Mouse (Mus musculus) right cerebral cortex, postnatal 4 days (tissue): ENCODE measurements around the gene Tnnc2.

ENCODE experiments used
- DNase-seq: peaks from one replicate; pipeline ENCODE4 v3.0.0-alpha.2; 2022

Tnnc2 gene

DNA sequence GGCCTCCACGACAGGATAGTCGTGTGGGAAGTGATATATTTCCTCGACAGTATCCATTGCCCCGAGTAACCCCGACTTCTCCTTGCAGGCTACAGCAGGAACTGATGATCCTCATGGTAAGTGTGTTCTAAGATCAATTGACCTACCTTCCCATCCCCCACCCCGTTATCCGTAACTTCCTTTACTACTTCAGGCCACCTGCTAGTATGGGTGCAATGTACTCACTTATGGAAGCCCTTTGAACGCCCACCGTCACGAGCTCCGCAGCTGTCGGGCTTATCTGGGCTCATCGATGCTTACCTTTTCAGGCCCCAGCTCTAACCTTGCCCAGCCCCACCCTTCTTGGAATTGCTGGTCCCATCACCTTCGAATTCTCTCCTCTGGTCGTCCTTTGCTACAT, 9.5 kb downstream of the Tnnc2 start:
- DNase-seq: no peak

DNA sequence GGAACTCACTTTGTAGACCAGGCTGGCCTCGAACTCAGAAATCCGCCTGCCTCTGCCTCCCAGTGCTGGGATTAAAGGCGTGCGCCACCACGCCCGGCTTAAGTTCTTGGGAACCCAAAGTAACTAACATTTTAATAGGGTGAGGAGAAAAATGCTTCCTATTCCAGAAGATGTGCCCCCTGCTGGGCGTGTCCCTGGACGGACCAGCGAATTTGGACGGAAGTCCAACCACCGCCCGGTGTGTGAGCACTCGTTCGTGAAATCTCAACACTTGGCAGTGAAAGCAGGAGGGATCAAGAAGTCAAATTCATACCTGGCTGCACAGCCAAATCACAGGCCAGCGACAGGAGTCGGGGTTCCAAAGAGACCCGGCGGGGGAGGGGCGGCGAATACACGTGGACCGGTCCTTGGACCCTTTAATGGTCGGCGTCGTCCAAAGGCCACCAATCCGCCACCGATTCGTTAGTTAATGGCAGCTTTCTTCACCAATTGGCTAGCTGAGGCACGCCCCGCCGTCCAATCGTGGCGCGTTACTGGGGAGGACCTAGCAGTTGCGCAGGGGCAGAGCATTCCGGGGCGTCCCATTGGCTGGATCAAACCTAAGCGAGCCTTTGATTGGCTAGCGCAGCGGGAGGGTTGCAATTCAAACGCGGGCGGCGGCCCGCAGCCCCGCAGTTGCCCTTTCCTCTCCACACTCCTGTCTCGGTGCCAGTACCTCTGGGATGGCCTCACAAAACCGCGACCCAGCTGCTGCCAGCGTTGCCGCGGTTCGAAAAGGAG, 10.3 kb downstream of the Tnnc2 start, which contains the start of gene Ube2c:
TSS of gene Ube2c (plus strand) at position 641 of the 780 bp plus-strand sequence.
- DNase-seq: peak; percentile 96

DNA sequence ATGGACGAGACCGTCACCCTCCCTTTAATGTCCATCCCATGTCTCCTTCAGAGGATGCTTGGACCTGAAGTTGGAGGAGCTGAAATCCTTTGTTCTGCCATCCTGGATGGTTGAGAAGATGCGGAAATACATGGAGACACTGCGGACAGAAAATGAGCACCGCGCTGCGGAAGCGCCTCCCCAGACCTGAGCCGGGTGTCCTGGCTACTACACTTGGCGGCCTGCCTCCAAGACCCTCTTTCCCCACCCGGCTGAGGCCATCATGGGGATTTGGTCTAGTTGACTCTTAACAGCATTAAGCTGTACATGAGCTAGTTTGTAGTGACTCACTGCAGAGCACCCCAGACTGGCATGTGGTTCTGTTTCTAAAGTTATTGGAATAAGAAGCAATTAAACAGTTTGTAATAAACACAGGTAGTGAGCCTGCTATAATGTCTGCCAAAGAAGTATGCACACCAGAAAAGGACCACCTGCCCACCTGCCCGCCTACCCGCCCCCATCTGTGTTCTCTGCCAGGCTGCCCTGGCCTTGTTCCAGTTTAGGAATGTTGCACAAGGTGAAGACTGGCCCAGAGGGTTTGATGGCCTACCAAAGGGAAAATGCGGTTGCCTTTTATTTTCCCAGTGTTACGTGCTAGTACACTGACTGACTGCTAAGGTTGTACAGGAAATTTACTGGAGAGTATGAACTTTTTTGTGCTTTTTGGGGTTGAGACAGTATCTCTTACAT, 11.8 kb downstream of the Tnnc2 start:
- no peak for DNase-seq

DNA sequence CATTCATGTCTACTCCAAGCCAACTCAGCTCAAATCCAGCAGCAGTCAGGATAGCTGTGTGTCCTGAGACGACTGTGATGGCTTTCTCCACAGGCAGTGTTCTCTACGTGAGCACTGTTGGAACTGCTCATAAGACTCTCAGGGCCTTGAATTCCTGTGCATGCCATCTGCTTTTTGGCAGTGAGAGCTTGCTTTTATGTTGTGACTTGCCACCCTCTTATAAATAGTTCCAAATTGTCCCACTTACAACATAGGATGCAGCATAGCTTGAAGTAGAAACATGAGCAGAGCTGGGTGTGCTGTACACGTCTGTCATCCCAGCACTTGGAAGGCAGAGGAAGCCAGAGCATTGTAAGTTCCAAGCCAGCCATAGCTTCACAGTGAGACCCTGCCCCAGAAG, 13.9 kb downstream of the Tnnc2 start:
- DNase-seq: no peak

DNA sequence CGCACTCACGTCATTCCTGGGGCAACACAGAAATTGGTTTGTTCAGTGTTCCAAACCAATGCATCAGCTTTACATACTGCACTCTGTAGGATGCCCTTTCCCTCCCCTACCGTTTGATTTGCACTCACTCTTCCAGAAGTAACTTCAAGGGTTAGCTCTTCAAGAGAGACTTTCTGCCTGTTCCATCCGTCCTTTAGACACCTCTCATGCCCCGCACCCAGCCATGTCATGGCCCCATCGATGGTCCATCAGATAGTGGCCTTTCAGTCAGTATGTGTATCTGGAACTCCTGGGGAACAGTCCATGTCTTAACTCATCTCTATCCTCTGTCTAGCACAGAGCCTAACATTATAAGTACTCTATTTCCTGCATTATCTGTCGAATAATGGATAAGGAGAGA, 17.2 kb downstream of the Tnnc2 start:
- no peak for DNase-seq

DNA sequence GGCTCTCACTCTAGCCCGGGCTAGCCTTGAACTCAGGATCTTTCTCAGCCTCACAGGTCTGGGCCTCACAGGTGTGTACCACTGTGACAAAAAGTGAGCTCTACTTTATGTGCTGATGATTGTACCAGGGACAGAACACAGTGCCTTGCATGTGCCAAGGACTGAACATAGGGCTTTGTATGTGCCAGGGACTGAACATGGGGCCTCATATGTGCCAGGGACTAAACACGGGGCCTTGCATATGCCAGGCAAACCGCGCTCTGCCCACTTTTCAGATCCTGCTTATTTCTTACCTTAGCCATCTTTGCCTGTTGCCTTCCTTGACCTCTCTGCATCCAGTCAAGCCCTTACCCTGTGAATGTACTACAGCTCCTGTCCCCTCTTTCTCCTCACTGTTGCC, 17.8 kb downstream of the Tnnc2 start:
- no peak for DNase-seq

DNA sequence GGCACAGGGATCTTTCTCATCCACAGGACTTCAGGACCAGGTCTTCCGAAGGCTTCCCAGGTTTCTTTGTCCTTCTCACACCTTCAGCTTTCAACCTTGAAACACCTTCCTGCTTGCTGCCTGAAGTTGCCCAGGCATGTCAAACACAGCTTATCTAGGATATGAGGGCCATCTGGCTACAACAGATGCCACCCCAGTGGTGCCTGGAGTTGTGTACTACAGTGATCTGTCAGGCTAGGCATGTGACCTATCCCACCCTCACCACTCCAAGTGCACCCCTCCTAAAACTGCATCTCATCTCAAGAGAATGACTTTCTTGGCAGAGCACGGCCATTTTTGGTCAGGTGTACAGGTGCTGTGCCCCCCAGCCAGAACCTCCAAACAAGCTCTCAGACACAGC, 18.3 kb downstream of the Tnnc2 start:
- DNase-seq: no peak

DNA sequence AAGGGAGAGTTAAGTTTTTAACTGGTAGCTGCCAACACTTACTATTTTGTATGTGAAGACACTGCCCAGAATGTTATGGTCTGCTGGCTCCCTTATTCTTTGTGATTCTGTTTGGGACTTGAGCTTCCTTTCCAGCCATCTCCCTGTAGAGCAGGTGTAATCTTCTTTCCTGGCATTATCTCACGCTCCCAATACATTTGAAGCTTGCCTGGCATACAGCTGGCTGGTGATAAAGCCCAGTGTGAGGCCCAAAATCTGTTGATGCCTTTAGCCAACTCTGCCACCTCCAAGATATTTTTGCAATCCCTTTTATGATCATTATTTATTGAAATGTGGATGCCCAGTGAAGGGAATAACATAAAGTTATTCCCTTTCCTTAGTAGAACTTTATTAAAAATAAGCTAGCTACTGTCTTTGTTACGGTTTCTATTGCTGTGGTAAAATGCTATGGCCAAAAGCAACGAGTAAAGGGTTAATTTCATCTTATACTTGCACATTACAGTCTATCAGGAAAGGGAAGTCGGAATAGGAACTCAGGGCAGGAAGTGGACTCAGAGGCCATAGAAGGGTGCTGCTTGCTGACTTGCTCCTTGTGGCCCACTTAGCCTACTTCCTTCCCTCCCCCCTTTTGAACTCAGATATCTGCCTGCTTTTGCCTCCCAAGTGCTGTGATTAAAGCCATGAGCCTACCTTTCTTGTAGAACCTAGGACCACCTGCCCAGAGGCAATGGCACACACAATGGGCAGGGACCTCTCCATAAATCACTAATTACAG, 19.5 kb downstream of the Tnnc2 start:
- DNase-seq: no peak

DNA sequence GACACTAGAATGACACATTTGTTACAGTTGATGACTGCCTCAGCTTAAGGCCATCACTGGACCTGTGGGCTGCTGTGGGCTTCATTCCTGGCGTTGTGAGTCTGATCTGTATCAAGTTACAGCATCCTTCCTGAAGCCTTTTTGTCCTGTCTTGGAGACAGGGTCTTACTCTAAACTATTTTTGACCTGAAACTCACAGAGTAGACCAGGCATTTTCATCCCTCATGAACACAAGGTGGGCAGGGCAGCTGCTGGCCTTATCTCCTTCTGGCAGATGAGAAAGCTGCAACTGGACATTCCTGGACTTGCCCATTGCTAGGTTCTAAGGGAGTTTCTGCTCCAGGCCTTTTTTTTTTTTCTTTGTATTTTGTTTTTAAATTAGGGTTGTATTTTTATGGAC, 21.1 kb downstream of the Tnnc2 start:
- no peak for DNase-seq

DNA sequence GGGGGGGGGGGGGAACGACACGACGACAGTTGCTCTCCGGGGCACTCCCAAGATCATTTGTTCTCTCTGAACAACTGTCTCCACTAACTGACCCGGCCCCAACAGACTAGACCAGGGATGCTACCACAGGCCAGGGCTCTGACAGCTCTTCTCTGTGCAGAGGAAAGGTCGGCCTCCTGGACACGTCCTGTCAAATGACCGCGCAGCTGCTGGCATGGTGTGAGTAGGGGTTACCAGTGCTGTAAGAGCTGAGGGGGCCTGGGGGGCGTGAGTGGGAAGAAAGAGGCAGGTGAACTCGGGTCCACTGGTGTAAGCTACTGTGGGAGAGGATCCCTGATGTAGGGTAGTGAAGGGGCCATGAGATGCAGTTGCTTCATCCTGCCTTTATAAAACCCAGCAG, 21.9 kb downstream of the Tnnc2 start:
- DNase-seq: no peak

DNA sequence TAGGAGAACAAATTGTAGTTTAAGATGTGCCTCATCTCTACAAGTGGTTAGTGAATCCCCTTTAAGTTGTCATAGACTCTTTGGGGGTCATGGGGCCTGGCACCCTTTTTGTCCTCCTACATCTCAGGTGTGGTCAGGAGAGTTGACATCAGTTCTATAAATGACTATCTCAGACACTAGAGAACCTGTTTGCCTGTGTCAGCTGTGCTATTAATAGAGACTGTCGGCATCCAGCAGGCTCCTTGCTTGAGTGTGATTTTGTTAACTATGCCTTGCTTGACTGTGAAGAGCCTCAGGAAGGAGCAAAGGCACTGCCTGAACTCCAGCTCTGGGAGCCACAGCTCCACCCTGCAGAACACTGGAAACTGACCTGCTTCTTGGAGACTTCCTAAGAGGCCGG, 25.0 kb downstream of the Tnnc2 start:
- DNase-seq: no peak

DNA sequence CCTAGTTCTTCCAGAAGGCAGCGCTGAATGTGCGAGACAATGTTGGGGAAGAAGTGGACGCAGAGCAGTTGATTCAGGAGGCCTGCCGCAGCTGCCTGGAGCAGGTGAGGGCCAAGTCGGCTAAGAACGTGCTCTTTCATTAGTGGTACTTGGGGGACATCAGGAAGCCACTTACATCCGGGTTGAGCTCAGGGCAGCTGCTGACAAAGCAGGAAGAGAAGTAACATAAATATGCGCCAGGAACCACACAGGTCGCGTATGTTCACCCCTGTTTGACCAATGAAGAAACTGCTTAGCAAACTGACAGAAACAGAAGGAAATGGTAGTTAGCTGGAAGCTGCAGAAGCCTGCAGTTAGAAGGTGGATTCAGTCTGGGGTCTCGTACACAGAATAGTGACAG, 25.7 kb downstream of the Tnnc2 start:
- no peak for DNase-seq

DNA sequence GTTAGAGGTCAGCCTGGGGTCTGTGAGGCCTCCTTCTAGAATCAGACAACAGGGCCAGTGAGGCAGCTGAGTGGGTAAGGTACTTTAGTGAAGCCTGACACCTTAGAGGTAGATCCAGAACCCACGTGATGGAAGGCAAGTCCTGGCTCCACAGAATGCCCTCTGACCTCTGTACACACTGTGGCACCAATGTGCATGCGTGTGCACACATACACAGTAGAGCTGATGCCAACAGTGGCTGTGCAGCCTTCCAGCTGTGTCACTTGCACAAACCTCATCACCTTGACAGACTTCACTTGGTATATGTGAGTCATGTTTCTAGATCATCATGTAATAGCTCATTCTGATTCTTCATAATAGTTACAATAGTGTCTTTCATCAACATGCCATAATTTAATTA, 27.3 kb downstream of the Tnnc2 start:
- no peak for DNase-seq

DNA sequence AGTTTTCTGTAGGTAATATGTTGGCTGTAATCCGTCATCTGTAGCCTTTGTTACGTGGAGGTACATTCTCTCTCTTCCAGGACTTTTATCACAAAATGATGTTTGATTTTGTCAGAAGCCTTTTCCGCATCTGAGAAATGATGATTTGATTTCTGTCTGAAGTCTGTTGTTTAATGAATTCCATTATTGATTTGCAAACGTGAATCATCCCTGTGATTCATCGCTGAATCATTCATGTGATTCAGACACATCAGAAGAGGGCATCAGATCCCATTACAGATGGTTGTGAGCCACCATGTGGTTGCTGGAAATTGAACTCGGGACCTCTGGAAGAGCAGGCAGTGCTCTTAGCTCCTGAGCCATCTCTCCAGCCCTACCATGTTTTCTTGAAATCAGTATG, 30.8 kb downstream of the Tnnc2 start:
- no peak for DNase-seq

DNA sequence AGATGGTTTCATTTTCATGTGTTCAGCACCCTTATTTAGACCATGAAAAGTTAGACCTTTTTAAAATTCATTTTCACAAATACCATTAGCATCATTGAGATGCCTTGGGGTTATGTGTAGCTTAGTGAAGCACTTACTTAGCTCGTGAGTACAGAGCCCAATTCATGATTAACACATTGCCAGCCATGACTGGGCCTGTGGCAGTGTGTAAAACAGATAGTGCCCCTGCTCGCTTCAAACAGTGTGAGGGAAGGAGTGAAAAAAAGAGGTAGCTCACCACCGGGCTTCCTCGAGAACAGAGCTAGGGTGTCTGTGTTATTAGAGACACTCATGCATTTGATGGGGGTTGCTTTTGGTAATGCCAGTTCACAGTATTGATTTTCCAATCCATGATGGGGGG, 31.6 kb downstream of the Tnnc2 start:
- no peak for DNase-seq

DNA sequence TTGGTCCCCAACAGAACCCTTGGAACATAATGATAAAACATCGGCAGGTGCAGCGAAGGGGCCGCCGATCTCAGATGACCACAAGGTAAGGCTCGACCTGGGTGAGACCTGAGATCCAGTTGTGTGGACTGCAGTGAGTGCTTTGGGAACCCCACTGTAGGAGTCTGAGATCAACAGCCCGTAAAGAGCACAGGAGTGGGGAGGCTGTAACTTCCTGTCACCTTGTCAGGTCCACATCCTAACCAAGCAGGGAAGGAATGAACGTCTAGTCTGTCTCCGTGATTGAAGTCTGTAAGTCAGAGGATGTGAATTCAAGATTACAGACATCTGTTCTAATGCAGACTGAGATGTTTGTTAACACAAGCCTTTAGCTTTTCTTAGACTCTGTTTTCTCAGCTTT, 33.1 kb downstream of the Tnnc2 start:
- DNase-seq: no peak

DNA sequence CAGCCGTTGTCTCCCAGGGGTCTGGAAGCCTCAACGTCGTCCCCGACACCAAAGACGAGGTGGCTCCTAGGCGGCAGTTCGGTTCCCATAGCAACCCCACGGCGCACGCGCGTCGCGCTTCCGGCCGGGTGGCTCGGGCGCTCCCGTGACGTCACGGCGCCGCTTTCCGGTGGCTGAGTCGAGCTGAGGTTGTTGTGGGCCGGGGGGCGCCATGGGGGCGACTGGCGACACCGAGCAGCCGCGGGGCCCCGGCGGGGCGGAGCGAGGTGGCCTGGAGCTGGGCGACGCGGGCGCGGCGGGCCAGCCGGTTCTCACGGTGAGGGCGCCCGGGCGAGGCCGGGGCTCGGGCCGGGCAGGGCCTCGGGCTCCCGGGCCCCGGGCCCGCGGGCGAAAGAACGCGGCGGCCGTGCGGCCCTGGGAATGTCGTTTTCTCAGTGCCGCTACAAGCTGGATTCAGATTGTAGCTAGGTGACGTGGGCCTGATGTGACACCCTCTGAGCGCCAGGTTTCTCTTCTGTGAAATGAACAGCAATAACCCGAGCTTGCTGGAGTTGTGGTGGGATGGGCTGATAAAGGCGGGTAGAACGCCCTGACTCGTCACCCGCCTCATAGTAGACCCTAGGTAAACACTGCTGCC, 33.8 kb downstream of the Tnnc2 start, which contains the start of the genes Wfdc3 and Dnttip1:
TSS of gene Wfdc3 (minus strand) at position 89 of the 637 bp plus-strand sequence.
TSS of gene Dnttip1 (plus strand) at position 141 of the 637 bp plus-strand sequence.
- peak; percentile 96 for DNase-seq

DNA sequence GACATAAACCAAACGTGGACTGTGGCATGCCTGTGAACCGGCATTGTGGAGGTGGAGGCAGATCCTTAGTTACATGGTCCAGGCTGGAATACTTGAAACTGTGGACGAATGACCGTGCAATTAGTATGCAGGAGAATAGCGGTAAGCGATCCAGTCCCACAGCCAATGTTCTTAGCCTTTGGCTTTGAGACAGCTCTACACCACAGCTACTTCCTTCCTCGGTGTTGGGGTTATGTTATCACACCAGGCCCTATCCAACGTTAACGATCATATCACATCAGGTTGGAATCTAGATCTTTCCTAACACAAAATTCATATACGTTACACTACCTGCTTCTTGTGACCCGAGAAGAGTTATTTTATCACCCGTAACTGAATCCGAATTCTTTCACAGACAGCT, 34.8 kb downstream of the Tnnc2 start:
- DNase-seq: no peak

DNA sequence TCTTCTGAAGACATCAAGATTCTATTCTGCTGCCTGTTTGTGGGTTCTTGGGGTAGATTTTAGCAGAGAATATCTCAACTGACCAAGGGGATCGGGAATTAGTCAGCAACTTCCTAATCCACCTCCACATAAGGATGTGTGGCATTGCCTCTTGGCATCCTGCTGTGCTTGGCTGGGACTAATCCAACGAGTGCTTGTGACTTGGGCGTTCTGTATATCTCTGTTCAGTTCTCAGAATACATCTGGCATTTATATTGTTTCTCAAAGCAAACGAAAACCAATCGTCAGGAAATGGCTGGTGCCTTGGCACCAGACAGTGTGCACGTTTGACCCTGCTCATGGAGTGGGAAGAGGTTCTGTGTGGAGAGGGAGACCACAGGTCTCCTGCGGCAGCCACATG, 39.9 kb downstream of the Tnnc2 start:
- DNase-seq: no peak

DNA sequence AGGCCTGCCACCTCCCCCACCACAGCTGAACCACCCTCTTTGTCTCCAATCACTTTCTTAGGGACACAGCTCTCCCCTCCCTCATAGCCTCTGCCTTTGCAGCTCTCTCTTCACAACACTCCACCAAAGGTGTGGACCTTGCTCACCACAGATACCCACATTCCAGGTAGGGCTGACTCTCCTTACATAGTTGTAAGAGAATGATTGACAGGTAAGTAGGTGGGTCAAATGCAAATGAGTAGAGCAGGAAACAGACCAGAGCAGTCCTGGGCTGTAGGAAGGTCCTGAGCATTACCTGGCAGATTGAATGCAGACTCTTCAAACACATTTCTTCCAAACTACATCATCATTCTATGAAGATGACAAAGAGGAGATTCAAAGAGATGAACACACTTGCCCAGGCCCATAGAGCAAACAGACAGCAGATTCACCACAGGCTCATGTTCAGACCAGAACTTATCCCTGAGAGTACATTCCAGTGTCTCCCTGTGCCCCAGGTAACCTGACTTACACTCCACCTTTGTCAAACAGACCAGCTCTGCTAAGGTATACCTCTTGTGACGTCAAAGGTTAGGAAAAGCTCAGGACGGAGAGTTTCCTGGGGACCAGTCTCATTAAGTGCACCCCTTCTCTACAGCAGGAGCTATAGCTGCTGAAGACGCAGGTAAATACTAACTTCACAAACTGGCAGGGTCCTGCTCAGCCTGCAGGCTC, 42.2 kb downstream of the Tnnc2 start:
- no peak for DNase-seq

DNA sequence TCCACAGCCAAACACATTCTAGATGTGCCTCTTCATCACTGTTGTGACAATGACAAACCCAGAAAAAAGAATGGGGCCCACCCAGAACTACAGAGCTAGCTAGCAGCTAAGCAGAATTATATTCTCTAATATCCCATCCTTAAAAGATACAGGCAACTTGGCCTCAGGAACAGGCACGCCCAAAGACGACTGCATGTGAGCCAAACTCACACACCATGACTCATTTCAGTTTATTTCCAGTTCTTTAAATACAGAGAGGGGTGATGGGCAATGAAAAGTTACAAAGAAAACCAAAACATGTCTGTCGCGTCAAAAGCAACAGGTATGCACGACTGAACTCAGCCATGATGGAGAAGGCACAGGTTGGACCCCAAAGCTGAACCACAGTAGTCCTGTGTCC, 44.3 kb downstream of the Tnnc2 start:
- no peak for DNase-seq

DNA sequence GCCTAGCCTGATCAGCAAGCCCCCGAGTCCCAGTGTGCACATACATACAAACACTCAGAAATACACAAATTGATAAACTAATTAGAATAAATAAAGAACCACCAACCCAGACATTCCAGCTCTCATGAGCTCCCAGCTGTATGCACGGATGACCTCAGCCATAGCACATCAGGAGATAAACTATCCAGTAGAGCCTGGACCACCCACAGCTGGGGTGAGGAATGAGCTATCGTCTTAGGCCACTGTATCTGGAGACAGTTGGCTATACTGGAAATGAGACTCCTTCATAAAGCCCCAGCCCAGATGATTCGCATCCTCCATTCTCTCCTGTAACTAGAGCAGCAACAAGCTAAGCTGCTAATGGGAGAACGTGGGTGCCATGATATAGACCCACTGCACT, 44.9 kb downstream of the Tnnc2 start:
- DNase-seq: no peak
